Mouse (Mus musculus) adrenal gland, postnatal 4 days (tissue): ENCODE measurements around the gene Prkn. TPM values are rescaled to one million over a fixed set of nuclear protein-coding genes. Genes with fewer than 3 reads are reported as not detected.

Experiments used
- DNase-seq, 2 experiments: peaks; one replicate each; pipeline ENCODE4 v3.0.0; 2021 to 2022; ENCODE audit warnings: low spot score in 2 of 2, mixed read lengths in 2 of 2
- total RNA-seq, 2 experiments: library from RNA; stranded (reverse); gene quantifications; 2 replicates each; pipeline ENCODE4 v1.2.3; 2021

Prkn gene
- total RNA-seq, 2 experiments from 2014 or later, result 10.2 to 13.0 TPM

- DNase-seq, result no peak
Measured at GRCm38 (mm10) chr17:11635121-11635520, 794.9 kb downstream of the Prkn start.

GRCm38 (mm10) chr17:11637642-11638041 is 797.5 kb downstream of the Prkn start:
- no peak for DNase-seq

- no peak for DNase-seq
Measured at GRCm38 (mm10) chr17:11638451-11638850, 798.3 kb downstream of the Prkn start.

- no peak for DNase-seq
Measured at GRCm38 (mm10) chr17:11639786-11640185, 799.6 kb downstream of the Prkn start.

GRCm38 (mm10) chr17:11642328-11642727 is 802.1 kb downstream of the Prkn start:
- no peak for DNase-seq

- no peak for DNase-seq
Measured at GRCm38 (mm10) chr17:11644016-11644415, 803.8 kb downstream of the Prkn start.

- no peak for DNase-seq
Measured at GRCm38 (mm10) chr17:11644873-11645464, 804.8 kb downstream of the Prkn start.

GRCm38 (mm10) chr17:11656397-11656796 is 816.2 kb downstream of the Prkn start:
- no peak for DNase-seq

GRCm38 (mm10) chr17:11656878-11657277 is 816.7 kb downstream of the Prkn start:
- DNase-seq, result no peak

GRCm38 (mm10) chr17:11661898-11662297 is 821.7 kb downstream of the Prkn start:
- no peak for DNase-seq

- no peak for DNase-seq
Measured at GRCm38 (mm10) chr17:11663437-11663836, 823.3 kb downstream of the Prkn start.

GRCm38 (mm10) chr17:11664610-11665345 is 824.6 kb downstream of the Prkn start:
- no peak for DNase-seq

- DNase-seq, result no peak
Measured at GRCm38 (mm10) chr17:11679716-11680115, 839.5 kb downstream of the Prkn start.

GRCm38 (mm10) chr17:11680456-11680855 is 840.3 kb downstream of the Prkn start:
- DNase-seq, result no peak

GRCm38 (mm10) chr17:11681825-11682372 is 841.7 kb downstream of the Prkn start:
- no peak for DNase-seq

GRCm38 (mm10) chr17:11705005-11705404 is 864.8 kb downstream of the Prkn start:
- no peak for DNase-seq

- no peak for DNase-seq
Measured at GRCm38 (mm10) chr17:11705761-11706160, 865.6 kb downstream of the Prkn start.

GRCm38 (mm10) chr17:11712066-11712465 is 871.9 kb downstream of the Prkn start:
- DNase-seq, result no peak

- no peak for DNase-seq
Measured at GRCm38 (mm10) chr17:11719801-11720200, 879.6 kb downstream of the Prkn start.

- DNase-seq, result no peak
Measured at GRCm38 (mm10) chr17:11721906-11722305, 881.7 kb downstream of the Prkn start.

- no peak for DNase-seq
Measured at GRCm38 (mm10) chr17:11722478-11722877, 882.3 kb downstream of the Prkn start.

GRCm38 (mm10) chr17:11724135-11724534 is 884.0 kb downstream of the Prkn start:
- DNase-seq, result no peak

- DNase-seq, result no peak
Measured at GRCm38 (mm10) chr17:11727101-11727500, 886.9 kb downstream of the Prkn start.
